In the genomic region with DNA sequence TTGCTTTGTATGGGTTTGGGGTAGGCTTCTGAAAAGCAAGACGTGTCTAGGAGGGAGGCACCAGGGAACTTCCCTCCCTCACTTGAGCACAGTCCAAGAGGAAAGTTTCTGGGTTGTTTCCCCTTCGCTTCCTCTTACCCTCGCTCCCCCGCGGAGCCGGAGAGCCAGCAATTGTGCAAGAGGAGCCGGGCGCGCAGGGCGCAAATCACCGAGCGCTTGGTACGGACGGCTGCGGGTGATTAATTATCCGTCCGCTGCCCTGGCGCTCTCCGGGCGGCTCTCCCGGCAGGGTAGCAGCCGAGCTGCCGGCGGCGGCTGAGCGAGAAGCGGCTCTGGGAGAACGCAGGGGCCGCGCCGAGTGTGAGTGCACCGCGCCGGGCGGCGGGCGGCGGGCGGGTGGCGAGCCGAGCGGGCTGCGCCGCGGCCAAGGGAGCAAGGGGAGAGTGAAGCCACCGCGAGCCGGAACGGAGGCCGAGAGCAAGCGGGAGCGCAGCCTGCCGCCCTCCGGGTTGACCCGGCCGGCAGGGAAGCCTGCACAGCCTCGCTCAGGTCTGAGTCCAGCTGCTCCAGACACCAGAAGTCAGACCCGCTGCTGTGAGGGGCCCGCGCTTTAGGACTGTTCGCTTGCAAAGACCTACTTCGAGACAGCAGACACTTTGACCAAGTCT, we compare ENCODE assay signal across 8 mouse cellular contexts.
DNase-seq lines count a peak whose midpoint lies in the region; ATAC-seq and TF ChIP-seq lines count a peak whose summit lies in the region.

No protein-coding gene starts in this region.

- peaks cover 13% of the 10 kb centered on the region for H3K4me1 ChIP-seq in forebrain, embryonic 13.5 days
- no peaks in the 10 kb centered on the region for H3K4me1 ChIP-seq in heart, postnatal 0 days (ENCODE audit: control insufficient read depth, insufficient read depth)
- H3K4me1 ChIP-seq in neural tube, embryonic 15.5 days: peaks cover 16% of the 10 kb centered on the region

- H3K9me3 ChIP-seq in forebrain, embryonic 13.5 days (replicated peaks): no peaks in the 10 kb centered on the region
- H3K9me3 ChIP-seq in heart, postnatal 0 days (replicated peaks; ENCODE audit: control insufficient read depth, low read length): no peaks in the 10 kb centered on the region
- no peaks in the 10 kb centered on the region for H3K9me3 ChIP-seq in neural tube, embryonic 15.5 days (replicated peaks)

- TF ChIP-seq CTCF in heart, postnatal 0 days (IDR thresholded peaks at IDR 0.05; ENCODE audit: low read depth): no peak

- peak overlapping the region; percentile 92 for H3K4me2 ChIP-seq in forebrain, embryonic 13.5 days
- H3K4me2 ChIP-seq in heart, postnatal 0 days (ENCODE audit: low read depth, low read length): peak overlapping the region; percentile 84
- H3K4me2 ChIP-seq in neural tube, embryonic 15.5 days: peak overlapping the region; percentile 98

- peak; percentile 91 for ATAC-seq in forebrain, embryonic 13.5 days
- peak; percentile 87 for ATAC-seq in heart, postnatal 0 days (ENCODE audit: insufficient read depth, low read depth)
- peak; percentile 82 for ATAC-seq in neural tube, embryonic 15.5 days (ENCODE audit: low FRiP score)

- under 1% methylated on average over 62 of the region's 62 CpGs for WGBS in forebrain, embryonic 13.5 days
- whole genome bisulfite sequencing in heart, postnatal 0 days: 1% methylated on average over 59 of the region's 62 CpGs
- under 1% methylated on average over 61 of the region's 62 CpGs for WGBS in neural tube, embryonic 15.5 days

- TF ChIP-seq EP300 in heart, postnatal 0 days (IDR thresholded peaks at IDR 0.05; ENCODE audit: low read depth): no peak

- peak overlapping the region; percentile 55 for H3K4me3 ChIP-seq in forebrain, embryonic 13.5 days
- H3K4me3 ChIP-seq in heart, postnatal 0 days (ENCODE audit: low read depth, low read length): peak overlapping the region; percentile 63
- H3K4me3 ChIP-seq in neural tube, embryonic 15.5 days (replicated peaks): peak overlapping the region; percentile 63

- H3K36me3 ChIP-seq in forebrain, embryonic 13.5 days (ENCODE audit: poor library complexity, severe bottlenecking): no peaks in the 10 kb centered on the region
- H3K36me3 ChIP-seq in heart, postnatal 0 days (replicated peaks; ENCODE audit: control insufficient read depth, insufficient read depth, low read length): no peaks in the 10 kb centered on the region
- no peaks in the 10 kb centered on the region for H3K36me3 ChIP-seq in neural tube, embryonic 15.5 days

- DNase-seq in ES-CJ7 (ENCODE audit: low read depth, low spot score): peak; percentile 68
- DNase-seq in adrenal gland, postnatal 36 days: peak; percentile 84
- DNase-seq in heart, postnatal 0 days (ENCODE audit: low spot score): peak; percentile 60
- peak; percentile 76 to 89 for DNase-seq in kidney, postnatal 25 days
- peak; percentile 72 to 76 for DNase-seq in lung, adult 18-20 months
- DNase-seq in urinary bladder, postnatal 4 days (ENCODE audit: low spot score in 2 of 2): peak; percentile 70 to 74

- H3K27me3 ChIP-seq in forebrain, embryonic 13.5 days: peaks cover 25% of the 10 kb centered on the region
- H3K27me3 ChIP-seq in heart, postnatal 0 days (ENCODE audit: control insufficient read depth, insufficient read depth, low read length): peaks cover 15% of the 10 kb centered on the region
- no peaks in the 10 kb centered on the region; the same call in 1 of the 2 replicates for H3K27me3 ChIP-seq in neural tube, embryonic 15.5 days (replicated peaks)

- no peak overlapping the region for H3K27ac ChIP-seq in forebrain, embryonic 13.5 days
- H3K27ac ChIP-seq in heart, postnatal 0 days (ENCODE audit: low read depth): peak overlapping the region; percentile 56
- H3K27ac ChIP-seq in neural tube, embryonic 15.5 days (replicated peaks): peak overlapping the region; percentile 70

- peak overlapping the region; percentile 74 for H3K9ac ChIP-seq in forebrain, embryonic 13.5 days
- peak overlapping the region; percentile 71 for H3K9ac ChIP-seq in heart, postnatal 0 days (replicated peaks; ENCODE audit: low read depth, low read length)
- peak overlapping the region; percentile 67 for H3K9ac ChIP-seq in neural tube, embryonic 15.5 days (replicated peaks)
